Mouse (Mus musculus) layer of hippocampus, postnatal 36 days (tissue): ENCODE data around the gene Fen1. TPM values are rescaled to one million over a fixed set of nuclear protein-coding genes. Genes with fewer than 3 reads are reported as not detected.

Experiments
- DNase-seq, 2 experiments: peaks; one replicate each; pipeline ENCODE4 v3.0.0; 2022
- total RNA-seq, 2 experiments: library from RNA; stranded (reverse); gene quantifications; 2 replicates each; pipeline ENCODE4 v1.2.3; 2021

Fen1 gene
- total RNA-seq: 10 to 100 TPM in 1 of 2 experiments, 1 to 10 TPM in 1; 8.8 to 10.1 TPM

- DNase-seq: peak; percentile 91 to 92
Observed at GRCm38 (mm10) chr19:10203848-10204615, at the start of gene Fen1, which contains the start of gene Tmem258. Fen1 (minus strand) TSS chr19:10204169. Tmem258 (plus strand) TSS chr19:10204014.

- no peak for DNase-seq
Observed at GRCm38 (mm10) chr19:10248128-10248527, 44.2 kb upstream of the Fen1 start.

GRCm38 (mm10) chr19:10247165-10247564 is 43.2 kb upstream of the Fen1 start:
- DNase-seq: no peak

- peak in 1 of 2 experiments; percentile 57 for DNase-seq
Observed at GRCm38 (mm10) chr19:10244183-10244582, 40.2 kb upstream of the Fen1 start.

GRCm38 (mm10) chr19:10242916-10243315 is 38.9 kb upstream of the Fen1 start:
- DNase-seq: peak; percentile 30 to 51

- DNase-seq: peak; percentile 72 to 78
Observed at GRCm38 (mm10) chr19:10240654-10241305, 36.8 kb upstream of the Fen1 start, which contains the start of gene Myrf. Myrf (minus strand) TSS chr19:10240748.

GRCm38 (mm10) chr19:10239975-10240653 is 36.1 kb upstream of the Fen1 start:
- no peak for DNase-seq

GRCm38 (mm10) chr19:10239419-10239818 is 35.5 kb upstream of the Fen1 start:
- DNase-seq: no peak

GRCm38 (mm10) chr19:10238477-10238876 is 34.5 kb upstream of the Fen1 start:
- DNase-seq: no peak

GRCm38 (mm10) chr19:10235784-10236565 is 32.0 kb upstream of the Fen1 start:
- no peak for DNase-seq

GRCm38 (mm10) chr19:10232327-10233017 is 28.5 kb upstream of the Fen1 start:
- DNase-seq: peak in 1 of 2 experiments; percentile 34

- no peak for DNase-seq
Observed at GRCm38 (mm10) chr19:10231871-10232270, 27.9 kb upstream of the Fen1 start.

- no peak for DNase-seq
Observed at GRCm38 (mm10) chr19:10231016-10231415, 27.0 kb upstream of the Fen1 start.

GRCm38 (mm10) chr19:10225767-10226166 is 21.8 kb upstream of the Fen1 start:
- no peak for DNase-seq

GRCm38 (mm10) chr19:10224637-10225453 is 20.9 kb upstream of the Fen1 start:
- no peak for DNase-seq

- DNase-seq: no peak
Observed at GRCm38 (mm10) chr19:10223561-10223960, 19.6 kb upstream of the Fen1 start.

GRCm38 (mm10) chr19:10222656-10223055 is 18.7 kb upstream of the Fen1 start:
- DNase-seq: no peak

- DNase-seq: no peak
Observed at GRCm38 (mm10) chr19:10221585-10221984, 17.6 kb upstream of the Fen1 start.

GRCm38 (mm10) chr19:10219593-10219992 is 15.6 kb upstream of the Fen1 start:
- DNase-seq: no peak

GRCm38 (mm10) chr19:10219108-10219507 is 15.1 kb upstream of the Fen1 start:
- peak in 1 of 2 experiments; percentile 40 for DNase-seq

GRCm38 (mm10) chr19:10216101-10216500 is 12.1 kb upstream of the Fen1 start:
- no peak for DNase-seq
